8 mouse cellular contexts compared by ENCODE assay signal in the genomic region with DNA sequence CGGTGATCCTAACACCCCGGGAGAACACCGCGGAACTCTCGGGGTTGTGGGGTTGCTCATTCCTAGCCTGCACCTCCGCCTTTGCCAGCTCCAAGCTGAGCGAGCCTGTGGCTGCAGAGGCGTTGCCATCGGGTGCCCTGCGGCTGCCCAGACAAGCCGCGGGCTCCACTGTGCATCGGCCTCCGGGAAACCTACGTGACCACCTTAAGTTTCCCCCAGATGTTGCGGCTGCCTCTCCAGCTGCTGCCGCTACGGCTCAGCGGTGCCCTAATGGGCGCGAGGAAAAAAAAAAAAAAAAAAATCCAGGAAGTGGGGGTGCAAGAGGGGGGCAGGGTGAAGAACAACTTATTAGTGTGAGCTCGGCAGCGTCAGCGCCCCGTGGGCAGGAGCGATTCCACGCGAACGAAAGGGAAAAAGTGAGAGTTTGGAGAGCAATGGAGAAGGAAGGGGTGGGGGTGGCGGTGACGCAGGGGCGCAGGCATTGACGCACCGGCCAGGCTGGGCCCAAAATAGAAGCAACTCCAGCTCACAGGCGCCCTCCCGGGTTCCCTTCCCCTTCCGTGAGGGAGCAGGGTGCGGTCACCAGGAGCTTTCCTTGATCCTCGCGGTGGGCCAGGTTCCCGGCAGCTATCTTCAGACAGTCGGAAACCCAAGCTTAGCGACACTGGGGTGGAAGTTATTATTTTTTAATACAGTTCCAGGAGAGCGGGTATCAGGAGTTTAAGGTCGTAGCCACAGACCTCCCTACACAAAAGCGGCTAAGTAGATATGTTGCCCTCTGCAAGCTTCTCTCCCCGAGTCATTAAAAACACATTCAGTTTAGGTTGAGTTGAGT. TPM values are rescaled to one million over a fixed set of nuclear protein-coding genes. Genes with fewer than 3 reads are reported as not detected.
A peak's percentile ranks its signal among the peaks of the same experiment; 100 is the strongest.
DNase-seq lines count a peak whose midpoint lies in the region; ATAC-seq and TF ChIP-seq lines count a peak whose summit lies in the region.

No protein-coding gene starts in this region.

- 0% methylated on average over 45 of the region's 47 CpGs for WGBS in hindbrain, embryonic 10.5 days

- no peak for TF ChIP-seq CTCF in Patski (IDR thresholded peaks at IDR 0.05)

- no peaks in the 10 kb centered on the region; the same call in 1 of the 2 replicates for H3K9me3 ChIP-seq in hindbrain, embryonic 10.5 days

- H3K27ac ChIP-seq in hindbrain, embryonic 10.5 days, result peak overlapping the region; percentile 82

- peaks cover 63% of the 10 kb centered on the region for H3K4me1 ChIP-seq in hindbrain, embryonic 10.5 days (replicated peaks)

- no peaks in the 10 kb centered on the region for H3K36me3 ChIP-seq in hindbrain, embryonic 10.5 days

- in situ Hi-C loops in Patski (cut with MboI; ENCODE audit: low pct_unique_long_range_greater_than_20kb), result loop anchor here (5.0 to 10.0 kb wide), 2 partner anchors 201 to 248 kb away; no protein-coding TSS in a partner anchor

- DNase-seq in Patski (ENCODE audit: low read depth, low spot score), result no peak
- DNase-seq in cerebellum, adult 8-10 months, result peak; percentile 78
- peak; percentile 78 for DNase-seq in hindbrain, embryonic 10.5 days (ENCODE audit: low spot score)
- peak; percentile 55 to 71 for DNase-seq in layer of hippocampus, postnatal 10 days (ENCODE audit: low spot score in 2 of 2)
- DNase-seq in lung, postnatal 25 days (ENCODE audit: low spot score), result peak; percentile 86
- peak; percentile 71 for DNase-seq in retina, embryonic 14.5 days (ENCODE audit: low spot score)
- DNase-seq in urinary bladder, postnatal 25 days (ENCODE audit: low spot score), result peak; percentile 59

- CTCF ChIA-PET in Patski (lab: Charles Lee), result interaction anchor here (0.7 to 2.4 kb wide), 7 partner anchors 53 to 1502 kb away, joined by 3 to 9 read pairs (median 3); a partner anchor contains a TSS

- peak overlapping the region; percentile 69 for H3K4me3 ChIP-seq in hindbrain, embryonic 10.5 days

- peak; percentile 72 for ATAC-seq in Patski
- ATAC-seq in frontal cortex, adult (ENCODE audit: low TSS enrichment), result peak; percentile 56

- H3K27me3 ChIP-seq in Patski, result no peaks in the 10 kb centered on the region
- H3K27me3 ChIP-seq in hindbrain, embryonic 10.5 days (ENCODE audit: insufficient read depth, poor library complexity, severe bottlenecking), result peaks cover 39% of the 10 kb centered on the region

- POLR2A ChIA-PET in Patski (lab: Charles Lee), result interaction anchor here (0.6 to 1.6 kb wide), 7 partner anchors 65 to 256 kb away, joined by 3 to 5 read pairs (median 4); no protein-coding TSS in a partner anchor

RNA-seq across cellular contexts. Expression of a gene that starts 7.2 kb away (rescaled TPM):
- 1.7 TPM for polyA plus RNA-seq in Patski (2021)
- 6.0 and 9.6 TPM in 2 replicates for polyA plus RNA-seq in hindbrain, embryonic 10.5 days (2016; fragmentation: Nextera tagmentation; extraction: Ambion mirVana)
- 10 to 100 TPM; 55.5 to 75.3 TPM for total RNA-seq in layer of hippocampus, postnatal 10 days (2021)
